Mouse (Mus musculus): Measurements from ENCODE around the gene Gas7.

The Gas7 gene

DNA sequence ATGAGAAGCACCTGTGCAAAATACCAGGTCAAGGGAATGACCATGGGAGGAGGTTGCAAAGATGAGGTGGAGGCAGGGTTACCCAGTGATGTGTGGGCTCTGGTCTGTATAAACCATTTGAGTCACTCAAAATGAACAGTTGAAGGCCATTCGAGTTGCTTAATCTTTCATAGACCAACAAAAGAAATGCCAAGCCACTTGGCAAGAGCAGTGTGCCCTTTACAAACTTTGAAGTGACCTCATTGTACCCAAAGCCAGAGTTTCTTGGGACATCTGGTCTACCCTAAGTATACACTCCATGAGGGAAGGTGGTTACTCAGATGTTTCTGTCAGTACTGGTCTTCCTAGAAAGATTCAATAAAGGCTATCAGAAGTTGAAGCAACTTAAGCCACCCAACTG, 80.5 kb downstream of the Gas7 start:
- DNase-seq (ENCODE audit: low read depth, low spot score), result no peak

DNA sequence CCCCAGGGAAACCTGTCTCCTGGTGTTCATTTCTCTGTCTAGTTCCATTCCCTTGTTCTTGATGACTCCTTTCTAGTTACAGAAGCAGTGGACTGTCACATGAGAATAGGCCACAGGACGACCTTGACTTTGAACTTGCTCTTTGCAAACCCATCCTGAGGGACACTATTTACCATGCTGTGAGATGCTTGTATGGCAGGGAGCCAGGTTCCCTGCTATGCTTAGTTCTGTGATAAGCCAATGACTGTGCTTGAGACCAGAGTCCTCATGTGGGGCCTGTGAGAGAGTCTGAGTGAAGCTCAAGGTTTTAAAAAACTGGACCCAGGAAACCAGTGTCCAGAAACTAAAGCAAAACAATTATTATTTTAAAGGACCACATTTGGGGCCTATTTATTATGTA, 81.2 kb downstream of the Gas7 start:
- DNase-seq (ENCODE audit: low read depth, low spot score), result no peak

DNA sequence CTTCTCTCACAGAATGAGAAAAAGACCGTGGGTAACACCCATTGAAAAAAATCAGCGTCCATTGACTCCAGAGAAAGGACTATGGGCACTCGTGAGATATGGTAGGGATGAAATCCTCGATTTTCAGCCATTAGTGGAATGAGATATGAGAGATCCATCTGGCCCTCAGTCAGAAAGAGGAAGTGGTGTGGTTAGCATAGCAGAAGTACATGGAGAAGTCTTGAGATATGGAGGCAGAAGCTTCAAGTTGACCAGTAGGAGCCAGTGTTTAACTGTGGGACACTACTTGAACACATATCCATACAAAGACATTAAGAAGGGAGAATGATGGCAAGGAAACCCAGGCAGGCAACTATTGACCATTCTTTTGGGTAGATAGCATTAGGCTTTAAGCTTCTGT, 82.1 kb downstream of the Gas7 start:
- DNase-seq (ENCODE audit: low read depth, low spot score), result no peak

DNA sequence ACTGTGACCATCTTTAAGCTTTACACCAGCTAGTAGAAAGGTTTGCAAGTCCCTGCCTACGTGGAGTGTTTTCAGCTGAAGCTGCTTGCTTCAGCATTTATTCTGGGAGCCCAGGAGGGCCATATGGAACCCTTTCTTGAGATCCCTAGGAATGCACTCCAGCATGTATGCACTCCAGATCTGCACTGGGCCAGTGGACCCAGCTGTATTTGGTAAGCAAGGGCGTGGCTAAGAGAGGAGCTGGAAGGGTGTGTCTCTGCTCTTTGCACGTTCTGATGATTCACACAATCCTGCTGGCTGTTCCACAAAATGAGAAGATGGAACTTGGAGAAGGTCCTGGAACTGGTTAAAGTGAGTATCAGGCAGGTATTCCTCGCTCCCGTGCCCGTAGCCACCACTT, 83.3 kb downstream of the Gas7 start:
- DNase-seq (ENCODE audit: low read depth, low spot score), result no peak

DNA sequence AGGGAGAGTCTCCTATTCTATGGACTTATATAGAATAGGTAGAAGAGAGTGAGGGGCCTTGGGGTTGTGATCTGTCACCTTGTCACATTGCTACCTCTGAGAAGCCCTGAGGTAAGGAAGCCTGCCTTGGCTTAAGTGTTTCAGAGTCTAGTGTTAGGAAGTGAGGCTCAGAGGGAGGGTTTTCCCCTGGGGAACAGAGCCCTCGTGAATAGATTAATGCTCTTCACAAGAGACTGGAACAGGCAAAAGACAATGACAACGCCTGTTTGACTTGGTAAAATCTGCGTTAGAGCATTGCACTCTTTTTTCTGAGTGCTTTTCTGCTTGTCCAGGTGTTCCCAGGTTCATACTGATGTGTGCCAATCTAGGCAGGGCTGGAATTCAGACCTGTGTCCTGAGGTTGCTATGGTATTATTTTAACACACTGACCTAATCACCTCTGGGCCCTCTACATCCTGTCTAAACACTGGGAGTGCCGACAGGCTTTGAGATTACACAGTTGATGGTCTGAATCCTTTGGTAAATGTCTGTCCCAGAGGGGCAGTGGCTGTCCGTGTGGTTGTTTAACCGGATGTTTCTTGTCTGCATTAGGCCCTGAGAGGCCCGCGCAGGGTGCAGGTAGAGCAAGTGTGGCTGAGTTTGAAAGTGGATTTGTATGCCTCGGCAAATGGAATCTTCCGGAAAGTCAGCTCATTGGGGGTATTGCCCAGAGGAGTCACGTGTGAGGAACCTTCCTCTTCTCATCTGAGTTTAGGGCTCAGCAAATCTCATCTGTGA, 89.6 kb downstream of the Gas7 start:
- DNase-seq (ENCODE audit: low read depth, low spot score), result no peak

DNA sequence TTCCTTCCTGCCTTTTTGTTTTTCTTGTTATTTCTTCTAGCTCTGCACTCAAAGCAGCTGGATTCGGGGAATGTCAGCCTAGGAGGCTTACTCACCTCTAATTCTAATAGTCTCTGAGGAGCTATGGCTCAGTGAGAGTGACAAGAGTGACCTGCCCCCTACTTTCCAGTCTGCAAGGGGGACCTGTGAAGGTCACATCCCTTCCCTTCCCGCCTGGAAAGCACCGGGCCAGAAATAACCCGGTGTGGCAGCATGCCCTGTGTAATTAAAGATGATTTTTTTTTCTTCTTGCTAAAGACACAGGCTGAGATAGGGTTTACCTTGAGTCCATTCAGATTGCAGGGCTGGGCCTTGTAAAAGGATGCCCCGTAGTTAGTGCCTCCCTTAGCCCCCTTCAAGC, 91.3 kb downstream of the Gas7 start:
- DNase-seq (ENCODE audit: low read depth, low spot score), result no peak

DNA sequence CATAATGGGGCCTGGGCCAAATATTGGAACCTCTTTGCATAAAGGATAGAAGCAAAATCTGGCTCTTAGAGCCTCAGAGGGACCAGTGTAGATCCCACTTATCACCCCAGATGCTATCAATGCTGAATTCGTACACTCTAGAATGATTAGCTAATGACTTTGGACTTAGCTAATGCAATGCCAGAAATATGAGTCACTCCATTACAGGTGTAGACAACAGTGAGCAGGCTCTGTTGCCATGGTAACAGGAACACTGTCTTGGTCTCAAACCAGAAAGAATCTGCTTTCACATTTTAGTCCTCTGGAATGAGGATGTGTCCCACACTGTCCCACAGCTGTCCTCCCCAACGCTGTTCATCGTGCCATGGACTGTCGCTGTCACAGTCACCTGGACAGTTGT, 94.1 kb downstream of the Gas7 start:
- no peak for DNase-seq (ENCODE audit: low read depth, low spot score)

DNA sequence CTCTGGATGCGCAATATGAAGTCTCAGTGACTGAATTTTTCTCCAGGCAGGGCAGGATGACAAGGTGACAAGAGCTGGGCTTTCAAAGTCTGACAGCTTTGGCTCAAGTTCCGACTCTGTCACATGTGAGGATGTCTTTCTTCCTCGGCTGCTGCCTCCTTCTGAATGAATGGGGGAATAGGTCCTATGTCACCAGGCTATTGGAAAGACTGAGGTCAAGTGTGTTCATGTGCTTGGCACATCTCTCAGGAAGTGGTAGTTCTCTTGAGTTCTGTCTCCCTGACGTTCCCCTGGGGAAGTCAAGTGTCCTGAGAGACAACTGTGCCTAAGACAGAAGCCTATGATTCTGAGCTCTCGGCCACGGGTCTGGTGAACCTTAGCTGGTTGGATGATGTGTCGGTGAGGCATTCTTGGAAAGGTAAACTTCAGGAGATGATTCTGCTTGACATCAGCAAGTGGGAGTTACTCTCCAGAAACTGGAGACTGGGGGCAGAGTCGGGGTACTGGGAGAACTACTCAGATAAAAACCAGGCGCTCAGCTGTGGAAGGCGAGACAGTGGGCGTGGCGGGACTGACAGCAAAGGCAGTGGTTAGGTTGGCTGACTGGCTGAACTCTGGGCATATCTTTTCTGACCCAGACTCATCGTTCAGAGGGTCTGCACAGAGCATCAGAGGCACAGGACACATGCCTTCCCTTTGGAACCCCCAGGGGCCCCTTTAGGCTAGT, 94.7 kb downstream of the Gas7 start:
- DNase-seq (ENCODE audit: low read depth, low spot score), result no peak

DNA sequence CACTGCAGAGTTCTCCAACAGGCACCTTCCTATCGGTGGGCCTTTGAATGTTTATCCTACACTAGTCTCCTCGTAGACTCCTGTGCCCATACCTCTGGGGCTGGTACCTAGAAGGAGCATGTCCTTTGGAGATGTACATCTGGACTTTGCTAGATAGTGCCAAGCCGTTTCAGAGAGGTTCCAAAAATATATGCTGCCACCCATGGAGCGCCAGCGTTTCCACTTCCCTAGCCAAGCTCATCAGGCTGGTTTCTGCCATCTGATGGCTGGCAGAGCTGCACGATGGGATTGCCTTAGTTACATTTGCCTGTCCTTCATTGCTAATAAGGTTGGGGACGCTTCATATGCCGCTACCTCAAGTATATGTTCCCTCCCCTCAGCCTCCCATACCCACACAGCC, 97.2 kb downstream of the Gas7 start:
- no peak for DNase-seq (ENCODE audit: low read depth, low spot score)

DNA sequence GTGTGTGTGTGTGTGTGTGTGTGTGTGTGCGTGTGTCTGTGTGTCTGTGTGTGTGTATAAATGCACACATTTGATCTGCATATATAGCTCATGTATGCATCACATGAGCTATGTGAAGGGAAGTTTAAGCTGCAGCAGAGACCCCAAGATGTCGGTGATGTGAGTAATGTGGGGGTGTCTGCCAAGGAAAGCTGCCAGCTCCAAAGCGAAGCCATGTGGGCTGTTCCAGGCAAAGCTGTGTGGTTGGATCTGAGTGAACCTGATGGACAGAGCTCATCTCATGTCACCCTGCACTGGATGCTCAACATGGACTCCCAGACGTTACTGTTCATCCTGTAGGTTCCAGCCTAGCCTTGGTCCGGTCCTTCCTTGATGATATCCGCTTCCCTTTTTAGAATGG, 99.0 kb downstream of the Gas7 start:
- no peak for DNase-seq (ENCODE audit: low read depth, low spot score)

DNA sequence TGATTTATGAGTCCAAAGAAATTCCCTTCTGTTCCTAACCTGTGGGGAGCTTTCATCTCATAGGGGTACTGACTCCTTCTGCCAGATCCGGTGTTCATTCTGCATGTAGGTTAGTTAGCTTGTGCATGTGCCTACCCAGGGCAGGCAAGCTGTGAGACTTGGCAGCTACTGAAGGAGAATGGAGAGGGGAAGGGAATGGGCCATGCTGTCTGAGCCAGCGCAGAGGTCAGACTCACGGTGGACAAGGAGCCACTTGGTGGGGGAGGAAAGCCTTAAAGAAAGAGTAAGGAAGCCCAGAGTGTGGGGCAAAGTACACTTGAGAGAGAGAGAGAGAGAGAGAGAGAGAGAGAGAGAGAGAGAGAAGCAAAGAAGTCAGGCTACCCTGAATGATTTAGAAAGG, 101.1 kb downstream of the Gas7 start:
- no peak for DNase-seq (ENCODE audit: low read depth, low spot score)

DNA sequence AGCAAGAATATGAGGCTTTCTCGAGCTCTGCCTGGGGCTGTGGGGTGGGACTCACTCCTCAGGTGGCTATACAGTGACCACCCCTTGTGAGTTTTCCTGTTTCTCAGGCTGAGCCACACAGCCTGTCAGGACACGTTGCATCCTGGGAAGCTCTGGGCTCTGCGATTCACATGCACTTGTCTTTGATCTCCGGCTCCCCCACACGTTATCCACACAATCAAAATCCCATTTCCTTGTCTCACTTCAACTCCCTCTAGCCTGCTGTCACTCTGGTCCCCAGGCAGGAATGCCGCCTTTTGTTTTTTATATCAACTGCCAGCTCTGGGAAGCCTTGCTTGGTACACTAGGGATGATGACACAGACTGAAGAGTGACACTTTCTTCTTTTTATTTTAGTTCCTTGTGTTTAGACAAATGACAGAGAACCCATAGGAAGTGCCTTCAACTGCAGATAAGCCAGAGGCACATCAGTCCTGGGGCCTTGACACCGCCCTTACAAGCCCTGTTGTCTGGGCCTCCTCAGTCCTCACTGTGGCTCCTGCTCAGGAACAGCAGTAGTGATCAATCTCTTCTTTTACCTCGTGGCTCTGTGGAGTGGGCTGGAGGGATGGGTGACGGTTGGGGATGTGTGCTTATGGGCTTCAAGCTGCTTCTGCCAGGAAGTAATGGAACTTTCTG, 103.7 kb downstream of the Gas7 start:
- DNase-seq (ENCODE audit: low read depth, low spot score), result no peak

DNA sequence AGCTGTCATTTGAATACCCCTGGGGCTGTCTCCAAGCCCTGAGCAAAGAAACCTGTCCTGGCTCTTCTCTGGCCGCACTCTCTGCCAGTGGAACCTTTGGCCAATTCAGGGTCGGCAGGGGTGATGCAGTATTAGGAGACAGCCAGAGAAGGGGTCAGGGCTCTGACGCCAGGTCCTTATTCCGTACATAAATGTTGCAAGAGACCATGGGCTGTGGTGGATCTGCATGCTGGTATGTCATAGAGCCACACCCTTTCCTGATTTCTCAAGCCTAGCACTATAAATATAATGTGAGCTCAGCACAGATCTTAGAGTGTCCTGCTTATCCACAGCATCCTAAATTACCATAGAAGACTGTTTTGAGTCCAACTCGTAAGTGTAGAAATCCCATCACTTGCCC, 104.3 kb downstream of the Gas7 start:
- DNase-seq (ENCODE audit: low read depth, low spot score), result no peak

DNA sequence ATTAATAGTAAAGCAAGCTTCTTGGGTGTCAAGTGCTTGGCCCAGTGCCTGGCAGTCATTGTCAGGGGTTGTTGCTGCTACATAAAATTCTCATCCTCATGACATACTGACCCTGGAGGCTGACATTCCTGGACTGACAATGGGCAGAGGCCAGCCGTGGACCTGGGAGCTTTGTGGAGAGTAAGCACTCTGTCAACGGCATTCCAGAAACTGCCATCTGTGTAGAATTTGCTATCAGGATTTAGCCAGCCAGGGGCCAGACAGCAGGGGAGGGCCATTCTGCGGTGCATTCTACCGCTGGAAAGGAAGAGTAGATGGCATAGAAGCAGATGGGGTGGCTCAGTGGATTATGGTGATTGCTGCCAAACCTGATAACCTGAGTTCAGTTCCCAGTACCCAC, 106.4 kb downstream of the Gas7 start:
- DNase-seq (ENCODE audit: low read depth, low spot score), result no peak

DNA sequence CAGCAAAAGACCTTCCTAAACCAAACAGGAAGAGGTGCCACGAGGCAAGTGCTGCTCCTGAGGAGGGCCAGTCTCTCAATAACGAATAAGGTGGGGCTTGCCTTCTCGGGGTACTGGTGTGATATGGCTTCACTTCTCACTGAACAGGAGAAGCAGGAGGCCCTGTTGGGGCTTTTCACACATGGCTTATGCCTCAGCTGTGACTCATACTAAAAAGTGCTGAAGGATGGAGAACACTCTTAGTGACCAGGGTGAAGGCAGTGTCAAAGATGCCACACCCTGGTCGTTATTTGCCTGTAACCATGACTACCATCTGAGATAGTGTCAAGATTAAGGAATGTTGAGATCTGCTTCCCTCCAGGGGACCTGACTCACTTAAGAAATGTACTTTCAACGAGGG, 107.9 kb downstream of the Gas7 start:
- DNase-seq (ENCODE audit: low read depth, low spot score), result no peak

DNA sequence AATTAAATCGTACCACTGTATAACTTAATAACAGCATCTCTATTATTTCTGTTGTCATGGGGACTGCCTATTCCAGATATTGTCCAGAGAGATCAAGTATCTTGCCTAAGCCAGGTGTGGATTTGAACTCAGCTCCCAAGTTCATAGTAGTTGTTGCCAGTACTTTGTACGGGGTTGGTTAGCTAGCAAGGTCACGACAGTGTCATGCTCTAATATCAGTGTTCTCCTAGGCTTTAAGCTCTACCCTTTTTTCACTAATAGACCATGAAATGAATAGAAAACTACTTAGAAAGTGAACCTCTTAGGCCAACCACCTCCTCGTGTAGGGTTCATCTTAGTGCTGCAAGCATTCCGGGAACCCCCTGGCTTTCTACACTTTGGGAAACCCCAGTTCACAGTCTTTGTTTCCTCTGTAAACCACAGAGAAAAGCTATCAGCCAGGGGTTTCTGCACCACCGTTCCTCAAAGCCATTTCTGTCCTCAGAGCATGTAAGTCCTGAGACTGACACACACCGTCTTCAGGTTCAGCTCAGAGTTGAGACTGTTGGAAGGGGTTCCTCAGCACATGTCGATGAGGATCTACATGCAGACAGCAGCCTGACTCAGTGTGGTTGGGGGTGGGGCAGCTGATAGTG, 108.9 kb downstream of the Gas7 start:
- DNase-seq (ENCODE audit: low read depth, low spot score), result no peak

DNA sequence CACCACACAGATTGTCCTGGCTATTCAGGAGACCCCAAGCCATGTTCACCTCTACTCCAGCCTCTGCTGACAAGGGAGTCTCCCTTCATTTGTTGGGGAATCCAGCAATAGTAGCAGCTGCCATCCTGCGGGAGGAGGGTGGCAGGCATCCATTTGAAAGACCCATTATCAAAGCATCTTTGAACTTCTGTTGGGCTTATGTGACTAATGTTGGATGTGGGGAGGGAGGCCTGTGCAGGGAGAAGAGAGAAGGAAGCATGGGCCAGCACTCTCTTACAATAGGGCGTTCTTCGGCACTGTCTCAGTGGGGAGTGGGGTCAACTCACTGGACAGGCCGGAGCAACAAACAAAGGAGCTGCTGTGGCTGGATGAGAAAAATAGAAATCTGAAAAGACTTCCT, 110.3 kb downstream of the Gas7 start:
- no peak for DNase-seq (ENCODE audit: low read depth, low spot score)

DNA sequence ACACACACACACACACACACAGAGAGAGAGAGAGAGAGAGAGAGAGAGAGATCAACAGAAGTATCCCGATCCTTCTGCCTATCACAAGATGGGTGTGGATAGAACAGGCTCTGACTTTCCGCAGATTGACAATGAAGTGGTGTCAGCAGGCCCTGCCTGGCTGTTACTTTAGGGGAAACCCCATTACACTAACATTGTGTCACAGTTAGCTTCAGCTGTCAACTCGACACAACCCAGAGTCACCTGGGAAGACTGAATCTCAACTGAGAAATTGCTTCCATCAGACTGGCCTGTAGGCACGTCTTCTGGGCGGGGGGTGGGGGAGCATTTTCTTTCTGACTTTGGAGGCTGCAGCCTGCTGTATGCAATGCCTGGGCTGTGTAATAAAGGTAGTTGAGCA, 111.5 kb downstream of the Gas7 start:
- no peak for DNase-seq (ENCODE audit: low read depth, low spot score)

DNA sequence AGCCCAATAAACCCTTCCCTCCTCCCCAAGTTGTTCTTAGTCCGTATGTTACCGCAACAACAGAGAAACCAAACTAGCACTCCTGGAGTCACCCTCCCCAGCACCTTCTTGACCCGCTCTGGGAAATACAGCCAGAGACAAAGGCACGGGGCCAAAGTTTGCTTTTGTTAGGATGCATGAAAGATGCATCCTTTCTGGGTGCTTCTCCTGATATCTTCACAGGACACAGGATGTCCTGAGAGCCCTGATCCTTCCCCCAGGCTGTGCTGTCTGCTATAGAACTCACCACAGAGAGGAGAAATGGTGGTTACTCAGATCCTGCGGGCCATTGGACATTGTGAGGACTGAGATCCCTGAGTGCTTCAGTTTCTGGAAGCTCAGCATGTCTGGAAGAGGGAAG, 111.9 kb downstream of the Gas7 start:
- no peak for DNase-seq (ENCODE audit: low read depth, low spot score)

DNA sequence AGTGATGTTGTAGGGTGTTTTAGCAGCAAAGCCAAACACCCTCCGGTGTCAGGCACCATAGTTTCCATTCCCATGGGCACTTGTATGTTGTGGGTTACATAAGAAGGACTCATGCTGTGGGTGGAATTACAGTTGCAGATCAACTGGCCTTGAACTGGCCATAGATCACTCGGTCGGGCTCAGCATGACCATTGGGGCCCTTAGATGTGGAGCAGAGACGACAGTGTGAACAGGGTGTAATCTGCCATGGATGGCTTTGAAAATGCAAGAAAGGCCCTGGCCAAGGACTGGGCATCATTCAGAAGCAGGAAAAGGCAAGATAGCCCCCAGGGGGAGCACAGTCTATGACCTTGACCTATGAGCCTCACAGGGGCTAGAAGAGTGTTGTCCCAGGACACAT, 112.8 kb downstream of the Gas7 start:
- no peak for DNase-seq (ENCODE audit: low read depth, low spot score)

DNA sequence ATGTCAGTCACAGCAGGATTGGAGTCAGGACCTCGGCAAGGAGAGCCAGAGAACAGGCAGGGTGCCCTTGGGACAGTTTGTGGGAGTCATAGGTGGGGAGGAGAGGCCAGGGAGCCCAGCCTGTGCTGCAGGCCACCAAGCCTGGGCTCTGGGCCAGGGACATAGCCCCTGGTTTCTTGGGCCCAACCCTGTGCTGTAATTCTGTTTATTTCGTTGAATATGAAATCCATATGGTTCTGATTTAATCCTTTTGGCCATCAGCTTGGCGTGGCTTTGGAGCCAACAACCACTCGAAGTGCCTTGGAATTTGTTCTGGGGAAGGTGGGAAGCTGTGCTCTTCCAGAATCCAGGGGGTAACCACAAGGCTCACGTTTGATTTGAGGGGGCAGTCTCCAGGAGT, 113.6 kb downstream of the Gas7 start:
- no peak for DNase-seq (ENCODE audit: low read depth, low spot score)

DNA sequence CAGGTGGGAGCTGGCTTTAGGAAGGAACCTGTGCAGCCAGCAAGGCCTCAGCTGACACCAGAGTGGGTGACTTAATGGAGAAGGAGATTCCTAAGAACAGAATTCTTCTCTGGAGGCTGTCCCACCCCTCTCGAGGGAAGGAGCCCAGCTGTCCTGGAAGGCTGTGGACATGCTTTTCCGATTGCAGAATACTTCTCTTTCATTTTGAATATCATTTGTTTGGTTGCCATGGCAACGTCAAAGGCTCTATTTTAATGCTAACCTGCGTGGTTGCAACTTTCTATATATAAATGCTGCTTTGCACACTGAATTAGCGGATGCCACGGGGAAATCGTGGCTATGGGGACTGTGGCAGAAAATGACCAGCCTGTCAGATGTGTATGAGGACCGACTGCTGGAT, 115.7 kb downstream of the Gas7 start:
- no peak for DNase-seq (ENCODE audit: low read depth, low spot score)

DNA sequence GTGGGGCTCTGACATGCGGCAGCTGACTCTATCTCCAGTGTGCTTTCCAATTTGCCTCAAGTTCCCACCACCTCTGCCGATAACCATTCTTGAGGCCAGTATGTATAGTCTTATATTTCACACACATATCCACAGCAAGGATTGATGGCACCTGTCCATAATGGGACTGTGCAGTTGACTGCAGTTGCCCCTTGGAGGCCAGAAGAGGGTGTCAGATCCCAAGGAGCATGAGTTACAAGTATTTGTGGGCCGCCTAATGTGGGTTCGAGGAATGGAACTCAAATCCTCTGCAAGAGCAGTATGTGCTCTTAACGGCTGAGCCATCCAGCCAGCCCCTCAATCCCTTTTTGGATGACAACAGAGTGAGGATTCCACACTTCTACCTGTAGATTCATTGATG, 119.1 kb downstream of the Gas7 start:
- DNase-seq (ENCODE audit: low read depth, low spot score), result no peak

Data from c-Kit-negative CD71-positive TER-119-positive erythroid progenitor cells, embryonic 14.5 days (primary cell).